Mouse (Mus musculus) cerebellum, adult 2 months (tissue): ENCODE data around the gene Nrcam. TPM values are rescaled to one million over a fixed set of nuclear protein-coding genes. Genes with fewer than 3 reads are reported as not detected.

Source experiments
- DNase-seq, 2 experiments: peaks; one replicate each; pipeline ENCODE4 v3.0.0; 2021
- H3K27ac ChIP-seq: fragments of 200-500 bp; 2 replicates; pipeline ENCODE4 v1.5.1; 2012; ENCODE audit warnings: low read length, control low read depth, inconsistent platforms; ENCODE audit not compliant: insufficient read depth
- H3K27me3 ChIP-seq: fragments of 200-500 bp; 2 replicates; pipeline ENCODE4 v1.6.1; 2012; ENCODE audit warnings: inconsistent platforms, mild to moderate bottlenecking, low read length, moderate library complexity; ENCODE audit not compliant: control insufficient read depth, insufficient read depth
- H3K4me1 ChIP-seq: fragments of 200-500 bp; 2 replicates; pipeline ENCODE4 v1.6.1; 2011; ENCODE audit warnings: low read length; ENCODE audit not compliant: control insufficient read depth, insufficient read depth
- H3K4me3 ChIP-seq: fragments of 200-500 bp; replicated peaks from 2 replicates; pipeline ENCODE3; 2011; ENCODE audit warnings: mild to moderate bottlenecking, low read depth, low read length, control low read depth; ENCODE audit not compliant: insufficient read depth
- CTCF ChIP-seq: fragments of 200-500 bp; IDR thresholded peaks from 2 replicates; pipeline ENCODE4 v1.5.1; 2011; ENCODE audit warnings: low read depth, mild to moderate bottlenecking, control low read depth, low read length, moderate library complexity, borderline replicate concordance; ENCODE audit not compliant: insufficient read depth
- POLR2A ChIP-seq: fragments of 200-500 bp; IDR thresholded peaks from 2 replicates; pipeline ENCODE4 v1.6.1; 2011; ENCODE audit warnings: low read length, control low read depth, borderline replicate concordance; ENCODE audit not compliant: insufficient read depth
- WGBS: fragments of 180-500 bp; shearing (Covaris S2); methylation state at CpG from one replicate; pipeline ENCODE4 v1.1.7; 2018; 5-methylcytosine and 5-hydroxymethylcytosine counted together
- polyA plus RNA-seq: library from polyadenylated mRNA; depleted of rRNA; stranded (reverse); fragments of >200 nt; gene quantifications from 2 replicates; pipeline ENCODE4 v1.2.3, GENCODE M21; 2012

The Nrcam gene
- polyA plus RNA-seq, 1 experiment: 88.0 TPM

DNA sequence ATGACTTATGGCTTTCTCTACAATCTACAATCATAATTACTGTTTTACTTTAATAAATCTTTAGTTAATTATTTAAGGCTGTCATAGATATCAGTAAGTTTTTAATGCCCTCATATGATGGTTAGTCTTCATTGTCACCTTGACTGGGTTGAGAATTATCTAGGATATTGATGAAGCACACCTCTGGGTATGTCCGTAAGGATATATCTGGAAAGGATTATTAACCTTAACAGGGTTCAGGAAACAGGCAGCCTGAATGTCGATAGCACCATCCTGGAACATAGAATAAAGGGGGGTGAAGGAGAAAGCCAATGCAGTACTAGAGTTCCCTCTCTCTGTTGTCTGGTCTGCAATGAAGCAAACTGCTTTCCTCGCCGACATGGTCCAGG is 94.2 kb downstream of the Nrcam start:
- Histone ChIP-seq H3K4me3 (no peak overlapping the region), H3K4me1 (no peaks in the 10 kb centered on the region), H3K27ac (no peak overlapping the region), H3K27me3 (no peaks in the 10 kb centered on the region)
- TF ChIP-seq CTCF (no peak), POLR2A (no peak)
- WGBS: 96% methylated on average over 4 of the region's 4 CpGs
- DNase-seq: no peak

DNA sequence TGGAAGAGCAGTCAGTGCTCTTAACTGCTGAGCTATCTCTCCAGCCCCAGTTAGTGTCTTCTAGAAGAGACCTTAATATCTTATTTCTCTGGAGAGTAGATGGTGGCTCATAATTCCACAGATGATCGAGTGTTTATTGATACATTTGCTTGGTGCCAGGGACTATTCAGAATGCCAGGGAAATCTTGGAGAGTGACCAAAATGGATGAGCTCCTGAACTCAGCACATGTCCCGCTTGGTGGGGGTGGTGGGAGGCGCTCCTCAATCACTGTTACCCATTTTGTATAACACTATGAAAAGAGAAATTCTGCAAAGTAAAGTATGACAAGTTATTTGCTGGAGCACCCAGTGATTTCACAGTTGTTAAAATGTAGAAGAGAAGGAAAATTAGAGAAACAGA is 95.3 kb downstream of the Nrcam start:
- no peaks in the 10 kb centered on the region for H3K4me1 ChIP-seq
- no peak for TF ChIP-seq POLR2A
- no peak for TF ChIP-seq CTCF
- WGBS: 56% methylated on average over 3 of the region's 3 CpGs
- H3K27ac ChIP-seq: no peak overlapping the region
- H3K27me3 ChIP-seq: no peaks in the 10 kb centered on the region
- no peak for DNase-seq
- no peak overlapping the region for H3K4me3 ChIP-seq

- H3K4me3 ChIP-seq: no peak overlapping the region
- WGBS: 55% methylated on average over 6 of the region's 6 CpGs
- no peak overlapping the region for H3K27ac ChIP-seq
- H3K4me1 ChIP-seq: no peaks in the 10 kb centered on the region; the same call in 1 of the 2 replicates
- no peak for TF ChIP-seq POLR2A
- no peak for TF ChIP-seq CTCF
- no peak for DNase-seq
- no peaks in the 10 kb centered on the region for H3K27me3 ChIP-seq
Measured at GRCm38 (mm10) chr12:44425040-44425439, 96.4 kb downstream of the Nrcam start.

DNA sequence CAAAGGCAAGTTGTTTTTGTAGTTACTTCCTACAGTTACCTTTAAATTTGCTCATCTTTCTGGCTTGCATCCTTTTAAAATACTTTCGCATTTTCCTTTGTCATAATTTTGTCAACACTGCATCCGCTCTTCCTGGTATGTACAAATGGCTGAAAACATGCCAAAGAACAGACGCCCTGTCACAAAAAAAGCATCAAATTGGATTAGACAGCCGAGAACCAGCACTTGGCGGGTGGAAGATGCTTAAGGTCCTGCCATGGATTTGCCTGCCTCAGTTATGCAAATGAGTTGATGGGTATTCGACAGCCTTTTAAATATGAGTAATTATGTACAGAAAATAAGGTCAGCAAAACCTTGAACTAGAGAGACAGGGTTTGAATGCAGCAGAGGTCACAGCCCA is 101.7 kb downstream of the Nrcam start:
- Histone ChIP-seq H3K4me3 (no peak overlapping the region), H3K27me3 (no peaks in the 10 kb centered on the region), H3K27ac (no peak overlapping the region), H3K4me1 (peaks cover 9% of the 10 kb centered on the region)
- DNase-seq: peak; percentile 29 to 72
- 6% methylated on average over 6 of the region's 6 CpGs for WGBS
- no peak for TF ChIP-seq POLR2A
- TF ChIP-seq CTCF: no peak

DNA sequence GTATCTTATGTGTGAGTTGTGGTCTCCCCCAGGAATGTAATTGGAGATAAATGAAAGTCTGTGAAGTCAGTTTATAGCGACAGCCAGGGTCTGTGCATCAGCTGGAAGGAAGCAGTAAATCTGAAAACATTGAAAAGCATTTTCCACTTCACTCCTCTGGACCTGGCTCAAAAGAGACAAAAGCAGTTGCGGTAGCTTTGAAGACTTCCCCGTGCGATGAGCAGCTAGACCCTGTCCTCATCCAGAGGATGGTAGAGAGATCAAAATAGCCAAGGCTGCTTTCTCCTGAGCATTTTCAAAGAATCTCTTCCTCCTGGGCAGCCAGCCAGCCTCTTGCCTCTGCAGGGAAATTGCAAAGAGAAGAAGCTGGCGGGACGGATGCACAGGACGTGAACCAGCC is 102.3 kb downstream of the Nrcam start:
- no peak overlapping the region for H3K4me3 ChIP-seq
- H3K4me1 ChIP-seq: peaks cover 9% of the 10 kb centered on the region
- TF ChIP-seq POLR2A: no peak
- no peak for TF ChIP-seq CTCF
- no peaks in the 10 kb centered on the region for H3K27me3 ChIP-seq
- 25% methylated on average over 7 of the region's 7 CpGs for WGBS
- 0 out of 2 replicates have a peak overlapping the region, but pooled peaks have one; percentile 28 for H3K27ac ChIP-seq
- DNase-seq: peak; percentile 62 to 64

GRCm38 (mm10) chr12:44432727-44433126 is 104.0 kb downstream of the Nrcam start:
- Histone ChIP-seq H3K27me3 (no peaks in the 10 kb centered on the region), H3K27ac (no peak overlapping the region), H3K4me3 (no peak overlapping the region), H3K4me1 (peaks cover 18% of the 10 kb centered on the region)
- no peak for DNase-seq
- WGBS: 87% methylated on average over 3 of the region's 3 CpGs
- no peak for TF ChIP-seq CTCF
- TF ChIP-seq POLR2A: no peak

DNA sequence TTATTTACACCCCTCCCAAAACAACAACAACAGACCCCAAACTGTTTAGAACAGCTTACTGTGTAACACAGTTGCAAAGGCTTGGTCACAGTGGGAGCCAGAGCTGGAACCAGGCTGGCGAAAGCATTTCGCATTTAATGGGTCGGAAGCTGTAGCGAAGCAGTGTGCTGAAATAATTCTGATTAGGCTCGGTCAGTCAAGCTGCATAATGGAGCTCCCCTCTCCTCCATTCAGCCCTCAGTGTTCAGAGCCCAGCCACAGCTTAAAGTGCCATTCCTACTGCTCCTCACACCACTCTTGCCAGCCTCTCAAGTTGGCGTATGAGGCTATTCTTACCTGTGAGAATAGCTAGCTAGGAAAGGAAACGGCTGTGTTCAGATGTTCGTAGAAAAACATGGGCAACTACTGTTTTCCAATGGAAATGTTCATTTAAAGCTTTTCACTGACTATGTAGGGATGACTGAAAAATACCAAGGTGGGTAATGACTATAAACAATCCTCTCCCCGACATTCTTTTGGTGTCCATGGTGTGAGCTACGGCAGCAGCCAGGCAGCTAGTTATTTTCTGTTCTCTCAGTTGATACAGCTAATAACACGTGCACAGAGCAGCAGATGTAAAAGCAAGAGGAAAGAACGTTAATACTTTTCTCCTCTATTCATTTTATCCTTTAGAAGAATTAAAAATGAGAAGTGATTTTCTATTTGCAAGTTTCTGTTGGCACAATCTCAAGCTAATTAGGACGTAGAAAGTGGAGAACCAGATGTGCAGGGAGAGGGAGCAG is 108.6 kb downstream of the Nrcam start:
- 55% methylated on average over 13 of the region's 13 CpGs for WGBS
- TF ChIP-seq CTCF (no peak), POLR2A (no peak)
- Histone ChIP-seq H3K4me3 (no peak overlapping the region), H3K4me1 (peaks cover 9% of the 10 kb centered on the region; the same call in 1 of the 2 replicates), H3K27ac (no peak overlapping the region), H3K27me3 (no peaks in the 10 kb centered on the region)
- peak in 1 of 2 experiments; percentile 42 for DNase-seq

- Histone ChIP-seq H3K4me3 (peak overlapping the region; percentile 33), H3K4me1 (peaks cover 9% of the 10 kb centered on the region; the same call in 1 of the 2 replicates), H3K27ac (peak overlapping the region; percentile 57), H3K27me3 (no peaks in the 10 kb centered on the region)
- WGBS: 5% methylated on average over 8 of the region's 8 CpGs
- TF ChIP-seq CTCF (no peak), POLR2A (no peak)
- peak; percentile 65 to 68 for DNase-seq
Measured at GRCm38 (mm10) chr12:44438884-44439283, 110.2 kb downstream of the Nrcam start.
